Mouse (Mus musculus) heart, adult 2 months (tissue): ENCODE data around the gene Tap2.

Source experiments
- CTCF ChIP-seq: fragments of 200-600 bp; IDR thresholded peaks from 2 replicates; pipeline ENCODE4 v1.8.1; 2022; ENCODE audit warnings: antibody characterized with exemption, mild to moderate bottlenecking, moderate library complexity
- EP300 ChIP-seq: fragments of 200-500 bp; IDR thresholded peaks from 2 replicates; pipeline ENCODE4 v1.6.1; 2011; ENCODE audit warnings: low read depth, low read length, control low read depth; ENCODE audit not compliant: insufficient read depth
- POLR2A ChIP-seq: fragments of 200-500 bp; IDR thresholded peaks from 2 replicates; pipeline ENCODE4 v1.6.1; 2011; ENCODE audit warnings: mild to moderate bottlenecking, low read depth, low read length, control low read depth; ENCODE audit not compliant: insufficient read depth

- TF ChIP-seq CTCF (no peak; the same call in 1 of the 2 replicates), POLR2A (no peak), EP300 (peak; percentile 91; the same call in 1 of the 2 replicates)
These were observed 31.6 kb downstream of the Tap2 start for GRCm38 (mm10) chr17:34234926-34235325.
